In genomic region chr4:88917770-88918460, GRCm38 (mm10) we compare ENCODE assay signal across 35 mouse cellular contexts. TPM values are rescaled to one million over a fixed set of nuclear protein-coding genes. Genes with fewer than 3 reads are reported as not detected.
DNase-seq lines count a peak whose midpoint lies in the region; ATAC-seq and TF ChIP-seq lines count a peak whose summit lies in the region.
"Had no signal": no experiment of that assay in that cellular context is flagged by ENCODE, and none has a peak within 500 bp of the region (broad histone marks: within the 10 kb centered on the region; RNA-seq: fewer than 3 reads in every experiment).

No protein-coding gene starts in this region.

- no peaks in the 10 kb centered on the region for H3K9me3 ChIP-seq in intestine, embryonic 16.5 days (ENCODE audit: control insufficient read depth, low read length)
- H3K9me3 ChIP-seq in stomach, postnatal 0 days (ENCODE audit: control insufficient read depth, low read length): no peaks in the 10 kb centered on the region
- H3K9me3 ChIP-seq: embryonic facial prominence, embryonic 10.5 days; embryonic facial prominence, embryonic 13.5 days; forebrain, embryonic 12.5 days; heart, embryonic 10.5 days; heart, embryonic 13.5 days had no signal

- H3K4me1 ChIP-seq in intestine, embryonic 16.5 days (ENCODE audit: control insufficient read depth, insufficient read depth, low read length): peaks cover 5% of the 10 kb centered on the region; the same call in 1 of the 2 replicates
- H3K4me1 ChIP-seq in small intestine, adult 2 months (ENCODE audit: control insufficient read depth, insufficient read depth, insufficient read length, low read length): peaks cover 37% of the 10 kb centered on the region
- H3K4me1 ChIP-seq in stomach, postnatal 0 days (replicated peaks; ENCODE audit: control insufficient read depth, insufficient read depth): no peaks in the 10 kb centered on the region
- H3K4me1 ChIP-seq in heart, adult 2 months (ENCODE audit: control insufficient read depth, insufficient read depth, low read length): no peaks in the 10 kb centered on the region
- H3K4me1 ChIP-seq: embryonic facial prominence, embryonic 10.5 days; embryonic facial prominence, embryonic 13.5 days; forebrain, embryonic 12.5 days; heart, embryonic 10.5 days had no signal

- peak overlapping the region; percentile 78 for H3K27ac ChIP-seq in intestine, embryonic 16.5 days (ENCODE audit: low read length)
- peak overlapping the region; percentile 86 for H3K27ac ChIP-seq in small intestine, adult 2 months (ENCODE audit: insufficient read depth, low read depth, low read length)
- no peak overlapping the region for H3K27ac ChIP-seq in stomach, postnatal 0 days (replicated peaks)
- no peak overlapping the region for H3K27ac ChIP-seq in heart, adult 2 months
- H3K27ac ChIP-seq: embryonic facial prominence, embryonic 10.5 days; embryonic facial prominence, embryonic 13.5 days; forebrain, embryonic 12.5 days; heart, embryonic 10.5 days; heart, embryonic 13.5 days; hindbrain, embryonic 14.5 days; hindbrain, postnatal 0 days had no signal

- no peak for TF ChIP-seq CTCF in small intestine, adult 2 months (IDR thresholded peaks at IDR 0.05; ENCODE audit: extremely low read depth, insufficient read length, insufficient replicate concordance, low read depth, low read length)
- no peak for TF ChIP-seq CTCF in stomach, postnatal 0 days (IDR thresholded peaks at IDR 0.05; ENCODE audit: low read depth)
- no peak for TF ChIP-seq CTCF in heart, adult 2 months (IDR thresholded peaks at IDR 0.05)

- TF ChIP-seq EP300 in stomach, postnatal 0 days (optimal IDR thresholded peaks at IDR 0.05): no peak
- no peak for TF ChIP-seq EP300 in heart, adult 2 months (IDR thresholded peaks at IDR 0.05; ENCODE audit: insufficient read depth, low read depth, low read length)

- DNase-seq in stomach, postnatal 0 days (ENCODE audit: low spot score): no peak
- no peak for DNase-seq in heart, adult 2 months
- no peak for DNase-seq in embryo, embryonic 11 days
- DNase-seq in left cerebral cortex, postnatal 10 days (ENCODE audit: extremely low spot score in 1 of 2, low spot score in 2 of 2): no peak
- DNase-seq: adrenal gland, adult 2 months; adrenal gland, postnatal 14 days; cerebellum, adult 11 months; cerebellum, adult 2 months; cerebellum, adult 9-11 months; cerebellum, postnatal 25 days; gastrocnemius, postnatal 25 days; heart, adult 18-20 months; heart, postnatal 14 days; heart, postnatal 4 days had no signal

- no peaks in the 10 kb centered on the region for H3K27me3 ChIP-seq in intestine, embryonic 16.5 days (replicated peaks; ENCODE audit: control insufficient read depth, insufficient read depth, low read length)
- H3K27me3 ChIP-seq in small intestine, adult 2 months (ENCODE audit: control insufficient read depth, insufficient read depth, low read length): no peaks in the 10 kb centered on the region
- no peaks in the 10 kb centered on the region for H3K27me3 ChIP-seq in stomach, postnatal 0 days (ENCODE audit: control insufficient read depth, insufficient read depth, low read length)
- H3K27me3 ChIP-seq in heart, adult 2 months (ENCODE audit: control insufficient read depth, insufficient read depth, low read length): no peaks in the 10 kb centered on the region
- H3K27me3 ChIP-seq: forebrain, embryonic 12.5 days; heart, embryonic 13.5 days had no signal

- peak; percentile 72 for ATAC-seq in intestine, embryonic 16.5 days
- 0 out of 2 replicates have a peak, but pooled peaks have one; percentile 45 for ATAC-seq in stomach, postnatal 0 days (ENCODE audit: low FRiP score, low TSS enrichment)
- ATAC-seq: CD4-positive, CD25-positive, alpha-beta regulatory T cell, adult 4 months; forebrain, embryonic 16.5 days; hindbrain, postnatal 0 days had no signal

- no peaks in the 10 kb centered on the region for H3K79me2 ChIP-seq in heart, adult 2 months (replicated peaks; ENCODE audit: control insufficient read depth, insufficient read depth, low read length)

- intact Hi-C loops in heart, adult 2 months (cut with DNase I): no loop called here
- intact Hi-C loops in left cerebral cortex, postnatal 10 days (cut with DNase I): no loop called here

- no peak overlapping the region for H3K9ac ChIP-seq in intestine, embryonic 16.5 days (ENCODE audit: low read depth, low read length)
- no peak overlapping the region for H3K9ac ChIP-seq in stomach, postnatal 0 days (ENCODE audit: low read length)
- no peak overlapping the region for H3K9ac ChIP-seq in heart, adult 2 months (ENCODE audit: low read depth, low read length)
- H3K9ac ChIP-seq: embryonic facial prominence, embryonic 13.5 days; forebrain, embryonic 12.5 days; heart, embryonic 13.5 days; hindbrain, embryonic 14.5 days had no signal

- no peak overlapping the region for H3K4me3 ChIP-seq in intestine, embryonic 16.5 days (ENCODE audit: low read length)
- H3K4me3 ChIP-seq in small intestine, adult 2 months (ENCODE audit: low read depth, low read length): no peak overlapping the region
- H3K4me3 ChIP-seq in stomach, postnatal 0 days (ENCODE audit: low read depth, low read length): no peak overlapping the region
- no peak overlapping the region for H3K4me3 ChIP-seq in heart, adult 2 months
- H3K4me3 ChIP-seq: embryonic facial prominence, embryonic 10.5 days; embryonic facial prominence, embryonic 13.5 days; erythroblast, embryonic 14.5 days; forebrain, embryonic 12.5 days; heart, embryonic 10.5 days; heart, embryonic 13.5 days had no signal

- H3K4me2 ChIP-seq in intestine, embryonic 16.5 days (ENCODE audit: low read depth, low read length): no peak overlapping the region
- H3K4me2 ChIP-seq in stomach, postnatal 0 days (replicated peaks; ENCODE audit: low read depth): no peak overlapping the region
- H3K4me2 ChIP-seq: embryonic facial prominence, embryonic 13.5 days; forebrain, embryonic 12.5 days; heart, embryonic 13.5 days; hindbrain, embryonic 14.5 days had no signal

- WGBS in intestine, embryonic 16.5 days: 70% methylated on average over 5 of the region's 5 CpGs
- WGBS in small intestine, adult 2 months: 29% methylated on average over 5 of the region's 5 CpGs
- 82% methylated on average over 5 of the region's 5 CpGs for WGBS in stomach, postnatal 0 days
- 81% methylated on average over 5 of the region's 5 CpGs for WGBS in heart, adult 2 months

- TF ChIP-seq POLR2A in small intestine, adult 2 months (IDR thresholded peaks at IDR 0.05; ENCODE audit: low read depth, low read length): no peak
- TF ChIP-seq POLR2A in heart, adult 2 months (IDR thresholded peaks at IDR 0.05; ENCODE audit: insufficient read depth, low read depth, low read length): no peak

- H3K36me3 ChIP-seq in intestine, embryonic 16.5 days (ENCODE audit: control insufficient read depth, insufficient read depth, low read length): no peaks in the 10 kb centered on the region
- H3K36me3 ChIP-seq in small intestine, adult 2 months (ENCODE audit: control insufficient read depth, insufficient read depth, low read length): peaks cover 5% of the 10 kb centered on the region; the same call in 1 of the 2 replicates
- H3K36me3 ChIP-seq in stomach, postnatal 0 days (ENCODE audit: control insufficient read depth, insufficient read depth, low read length): no peaks in the 10 kb centered on the region
- H3K36me3 ChIP-seq in heart, adult 2 months (ENCODE audit: control insufficient read depth, insufficient read depth, low read length): no peaks in the 10 kb centered on the region
- H3K36me3 ChIP-seq: embryonic facial prominence, embryonic 10.5 days; embryonic facial prominence, embryonic 13.5 days; forebrain, embryonic 12.5 days; heart, embryonic 10.5 days; heart, embryonic 13.5 days had no signal

RNA-seq across cellular contexts. Expression of gene Ifne, which starts 37.9 kb away (rescaled TPM):
- not detected in 2 replicates for polyA plus RNA-seq in intestine, embryonic 16.5 days (2015; fragmentation: Nextera tagmentation; extraction: Ambion mirVana)
- polyA plus RNA-seq in small intestine, adult 2 months (2012; rRNA removed): 0.42 TPM in 1 of 2 replicates, not detected in the other
- 0.85 and 1.1 TPM in 2 replicates for polyA plus RNA-seq in stomach, postnatal 0 days (2015; fragmentation: Nextera tagmentation; extraction: Ambion mirVana)
- not detected for total RNA-seq in heart, adult 2 months (2021)
- polyA plus RNA-seq in heart, adult 2 months (2012; rRNA removed): not detected in 2 replicates
- not detected for total RNA-seq in left cerebral cortex, postnatal 10 days (2021)
- total RNA-seq: adrenal gland, adult 2 months; adrenal gland, postnatal 14 days; adrenal gland, postnatal 4 days; common myeloid progenitor, adult 5-6 weeks; gastrocnemius, adult 8-10 months; gastrocnemius, postnatal 25 days; heart, adult 18-20 months; heart, postnatal 14 days; heart, postnatal 4 days; hindbrain, postnatal 0 days; MEL had no signal
- polyA plus RNA-seq: adrenal gland, adult 2 months; C2C12; CD4-positive, CD25-positive, alpha-beta regulatory T cell, adult 4 months; cerebellum, adult 2 months; embryonic facial prominence, embryonic 10.5 days; embryonic facial prominence, embryonic 13.5 days; erythroblast, embryonic 14.5 days; forebrain, embryonic 12.5 days; forebrain, embryonic 16.5 days; frontal cortex, adult 2 months; gonadal fat pad, adult 2 months; heart, embryonic 10.5 days; heart, embryonic 13.5 days; heart, embryonic 16.5 days; hindbrain, embryonic 11.5 days; hindbrain, embryonic 14.5 days; hindbrain, postnatal 0 days had no signal

Comparison
In these comparisons a context has a peak if more than half of its experiments do, and no peak if none do; other contexts are left out.
1. H3K27ac ChIP-seq: peak in intestine, embryonic 16.5 days (single experiment) and small intestine, adult 2 months (single experiment); none in stomach, postnatal 0 days (single experiment) and heart, adult 2 months (single experiment).